ENCODE assay signal across 21 mouse cellular contexts in the genomic region with DNA sequence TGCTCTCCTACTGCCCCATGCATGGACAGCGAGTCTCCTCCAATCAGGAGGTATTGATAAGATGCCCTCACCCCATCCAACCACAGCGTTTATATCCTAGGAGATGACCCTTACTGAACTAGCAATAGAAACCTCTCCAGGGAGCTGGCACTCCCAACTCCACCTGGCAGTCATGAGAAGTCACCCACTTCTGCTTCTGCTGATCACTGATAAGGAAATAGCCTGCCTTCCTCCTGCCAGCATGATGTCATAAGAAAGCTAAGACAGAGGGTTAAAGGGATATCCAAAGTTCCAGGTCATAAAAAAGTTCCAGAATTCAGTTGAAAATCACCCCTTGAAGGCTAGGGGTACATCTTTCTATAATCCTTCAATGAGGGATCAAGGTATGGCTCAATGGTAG. TPM values are rescaled to one million over a fixed set of nuclear protein-coding genes. Genes with fewer than 3 reads are reported as not detected.
DNase-seq lines count a peak whose midpoint lies in the region; ATAC-seq and TF ChIP-seq lines count a peak whose summit lies in the region.
"Had no signal": no experiment of that assay in that cellular context is flagged by ENCODE, and none has a peak within 500 bp of the region (broad histone marks: within the 10 kb centered on the region; RNA-seq: fewer than 3 reads in every experiment).

No protein-coding gene starts in this region.

- ATAC-seq in G1E (ENCODE audit: extremely low read depth, insufficient number of reproducible peaks, low FRiP score, poor library complexity, severe bottlenecking): peak; percentile 30
- peak; percentile 90 for ATAC-seq in erythroblast, adult 5-6 weeks (replicated peaks; ENCODE audit: low FRiP score, poor library complexity, severe bottlenecking)
- ATAC-seq in liver, embryonic 11.5 days (replicated peaks; ENCODE audit: low FRiP score): 0 out of 2 replicates have a peak, but pooled peaks have one; percentile 35
- ATAC-seq in megakaryocyte progenitor cell, adult 5-6 weeks (replicated peaks; ENCODE audit: poor library complexity): peak; percentile 49

- H3K4me2 ChIP-seq in liver, embryonic 11.5 days: 0 out of 2 replicates have a peak overlapping the region, but pooled peaks have one; percentile 3
- H3K4me2 ChIP-seq: embryonic facial prominence, embryonic 12.5 days; heart, embryonic 13.5 days; midbrain, embryonic 11.5 days; neural tube, embryonic 13.5 days had no signal

- no peaks in the 10 kb centered on the region for H3K9me3 ChIP-seq in G1E (replicated peaks)
- H3K9me3 ChIP-seq in liver, embryonic 11.5 days (ENCODE audit: control insufficient read depth, low read length): no peaks in the 10 kb centered on the region
- H3K9me3 ChIP-seq: embryonic facial prominence, embryonic 12.5 days; heart, embryonic 13.5 days; neural tube, embryonic 13.5 days had no signal

- H3K27ac ChIP-seq in liver, embryonic 11.5 days (ENCODE audit: low read depth, low read length): no peak overlapping the region
- H3K27ac ChIP-seq: embryonic facial prominence, embryonic 12.5 days; heart, embryonic 13.5 days; neural tube, embryonic 13.5 days had no signal

- no peaks in the 10 kb centered on the region for H3K36me3 ChIP-seq in G1E (replicated peaks)
- H3K36me3 ChIP-seq in liver, embryonic 11.5 days (ENCODE audit: control insufficient read depth, insufficient read depth, low read length): no peaks in the 10 kb centered on the region
- H3K36me3 ChIP-seq: embryonic facial prominence, embryonic 12.5 days; heart, embryonic 13.5 days; neural tube, embryonic 13.5 days had no signal

- peak; percentile 49 for DNase-seq in G1E (ENCODE audit: low spot score)
- no peak for DNase-seq in liver, embryonic 11.5 days (ENCODE audit: low spot score)
- DNase-seq in cerebellum, postnatal 4 days (ENCODE audit: low spot score in 2 of 2): no peak
- DNase-seq in frontal cortex, postnatal 25 days (ENCODE audit: low spot score in 2 of 2): no peak
- DNase-seq in ovary, adult 18-20 months (ENCODE audit: low spot score): no peak
- DNase-seq in cerebellum, adult 9-11 months: no peak
- DNase-seq: cerebellum, adult 11 months; heart, postnatal 4 days; kidney, adult 9 months; kidney, postnatal 4 days; right cerebral cortex, postnatal 25 days; thymus, adult 18-20 months had no signal

- peak overlapping the region; percentile 52; the same call in 1 of the 2 replicates for H3K4me3 ChIP-seq in G1E (ENCODE audit: low read depth, low read length)
- no peak overlapping the region for H3K4me3 ChIP-seq in liver, embryonic 11.5 days (ENCODE audit: low read depth, low read length)
- H3K4me3 ChIP-seq: embryonic facial prominence, embryonic 12.5 days; heart, embryonic 13.5 days; neural tube, embryonic 13.5 days had no signal

- no peak overlapping the region for H3K9ac ChIP-seq in liver, embryonic 11.5 days (ENCODE audit: low read depth, low read length)
- H3K9ac ChIP-seq: embryonic facial prominence, embryonic 12.5 days; heart, embryonic 13.5 days; neural tube, embryonic 13.5 days had no signal

- WGBS in liver, embryonic 11.5 days: 48% methylated on average over 2 of the region's 2 CpGs

- H3K4me1 ChIP-seq in G1E (ENCODE audit: insufficient read depth, low read depth, low read length): peaks cover 88% of the 10 kb centered on the region
- peaks cover 20% of the 10 kb centered on the region for H3K4me1 ChIP-seq in liver, embryonic 11.5 days (replicated peaks; ENCODE audit: control insufficient read depth, insufficient read depth, low read length)
- H3K4me1 ChIP-seq: embryonic facial prominence, embryonic 12.5 days; neural tube, embryonic 13.5 days had no signal

- TF ChIP-seq CTCF in G1E (IDR thresholded peaks at IDR 0.05; ENCODE audit: low read depth, low read length): no peak

- no peaks in the 10 kb centered on the region for H3K27me3 ChIP-seq in G1E (ENCODE audit: insufficient read depth, low read length)
- H3K27me3 ChIP-seq in liver, embryonic 11.5 days (replicated peaks; ENCODE audit: control insufficient read depth, insufficient read depth, low read length): no peaks in the 10 kb centered on the region
- H3K27me3 ChIP-seq: embryonic facial prominence, embryonic 12.5 days; neural tube, embryonic 13.5 days had no signal

RNA-seq across cellular contexts. Expression of gene Cldn3, which starts 9.8 kb away (rescaled TPM):
- not detected in 2 replicates for total RNA-seq in G1E (2014; fragmentation: Nextera tagmentation)
- not detected in 2 replicates for total RNA-seq in G1E (2017)
- polyA plus RNA-seq in G1E (2012): 0.87 and 0.98 TPM in 2 replicates
- not detected in 2 replicates for total RNA-seq in erythroblast, adult 5-6 weeks (2015; ENCODE audit: low replicate concordance)
- total RNA-seq in erythroblast, adult 5-6 weeks (2017; ENCODE audit: low replicate concordance): not detected in 2 replicates
- 2.0 and 2.2 TPM in 2 replicates for polyA plus RNA-seq in liver, embryonic 11.5 days (2014; fragmentation: Nextera tagmentation; extraction: Ambion mirVana)
- total RNA-seq in megakaryocyte progenitor cell, adult 5-6 weeks (2015): not detected in 2 replicates
- total RNA-seq in megakaryocyte progenitor cell, adult 5-6 weeks (2017): not detected in 2 replicates

RNA-seq across cellular contexts. Expression of gene Cldn4, which starts 29.4 kb away (rescaled TPM):
- total RNA-seq in G1E (2014; fragmentation: Nextera tagmentation) (not detected in 2 replicates), G1E (2017) (0.06 and 0.22 TPM in 2 replicates)
- polyA plus RNA-seq in G1E (2012): not detected in 2 replicates
- total RNA-seq in erythroblast, adult 5-6 weeks (2015; ENCODE audit: low replicate concordance): not detected in 2 replicates
- not detected in 2 replicates for total RNA-seq in erythroblast, adult 5-6 weeks (2017; ENCODE audit: low replicate concordance)
- 3.1 and 3.7 TPM in 2 replicates for polyA plus RNA-seq in liver, embryonic 11.5 days (2014; fragmentation: Nextera tagmentation; extraction: Ambion mirVana)
- not detected in 2 replicates for total RNA-seq in megakaryocyte progenitor cell, adult 5-6 weeks (2015)
- not detected in 2 replicates for total RNA-seq in megakaryocyte progenitor cell, adult 5-6 weeks (2017)
- total RNA-seq: gastrocnemius, postnatal 4 days; layer of hippocampus, postnatal 25 days; left cerebral cortex, postnatal 36 days had no signal

RNA-seq across cellular contexts. Expression of gene Abhd11, which starts 32.8 kb away (rescaled TPM):
- total RNA-seq in G1E (2014; fragmentation: Nextera tagmentation) (21.7 and 36.1 TPM in 2 replicates), G1E (2017) (37.2 and 45.1 TPM in 2 replicates)
- polyA plus RNA-seq in G1E (2012): 61.2 and 65.9 TPM in 2 replicates
- total RNA-seq in erythroblast, adult 5-6 weeks (2015; ENCODE audit: low replicate concordance): 4.6 and 19.0 TPM in 2 replicates
- total RNA-seq in erythroblast, adult 5-6 weeks (2017; ENCODE audit: low replicate concordance): 11.6 and 17.5 TPM in 2 replicates
- 64.9 and 71.1 TPM in 2 replicates for polyA plus RNA-seq in liver, embryonic 11.5 days (2014; fragmentation: Nextera tagmentation; extraction: Ambion mirVana)
- total RNA-seq in megakaryocyte progenitor cell, adult 5-6 weeks (2015): 133 and 142 TPM in 2 replicates
- total RNA-seq in megakaryocyte progenitor cell, adult 5-6 weeks (2017): 59.3 and 65.3 TPM in 2 replicates

RNA-seq across cellular contexts. Expression of gene Mettl27, which starts 44.0 kb away (rescaled TPM):
- total RNA-seq in G1E (2014; fragmentation: Nextera tagmentation): 10.3 and 11.7 TPM in 2 replicates
- total RNA-seq in G1E (2017): 4.8 and 6.6 TPM in 2 replicates
- polyA plus RNA-seq in G1E (2012): 4.6 and 5.6 TPM in 2 replicates
- total RNA-seq in erythroblast, adult 5-6 weeks (2015; ENCODE audit: low replicate concordance): 70.4 and 120 TPM in 2 replicates
- 62.4 and 85.2 TPM in 2 replicates for total RNA-seq in erythroblast, adult 5-6 weeks (2017; ENCODE audit: low replicate concordance)
- polyA plus RNA-seq in liver, embryonic 11.5 days (2014; fragmentation: Nextera tagmentation; extraction: Ambion mirVana): 9.1 and 11.4 TPM in 2 replicates
- total RNA-seq in megakaryocyte progenitor cell, adult 5-6 weeks (2015): 1.9 and 3.9 TPM in 2 replicates
- 0.92 and 3.4 TPM in 2 replicates for total RNA-seq in megakaryocyte progenitor cell, adult 5-6 weeks (2017)

RNA-seq across cellular contexts. Expression of gene Stx1a, which starts 47.1 kb away (rescaled TPM):
- total RNA-seq in G1E (2014; fragmentation: Nextera tagmentation) (3.1 and 4.1 TPM in 2 replicates), G1E (2017) (2.9 and 3.3 TPM in 2 replicates)
- polyA plus RNA-seq in G1E (2012): 5.6 and 5.9 TPM in 2 replicates
- total RNA-seq in erythroblast, adult 5-6 weeks (2015; ENCODE audit: low replicate concordance): not detected in 2 replicates
- total RNA-seq in erythroblast, adult 5-6 weeks (2017; ENCODE audit: low replicate concordance): not detected in 2 replicates
- polyA plus RNA-seq in liver, embryonic 11.5 days (2014; fragmentation: Nextera tagmentation; extraction: Ambion mirVana): 6.2 and 6.4 TPM in 2 replicates
- total RNA-seq in megakaryocyte progenitor cell, adult 5-6 weeks (2015): 0.39 and 1.2 TPM in 2 replicates
- 0.04 and 0.44 TPM in 2 replicates for total RNA-seq in megakaryocyte progenitor cell, adult 5-6 weeks (2017)

Comparison
In these comparisons a context has a peak if more than half of its experiments do, and no peak if none do; other contexts are left out.
1. ATAC-seq: peak in every context shown above with its lines; median percentile 90 in erythroblast, adult 5-6 weeks; 49 in megakaryocyte progenitor cell, adult 5-6 weeks; 35 in liver, embryonic 11.5 days; 30 in G1E.